Comparison of ENCODE assay signal across 24 mouse cellular contexts in genomic region chr2:41089093-41089492, GRCm38 (mm10).
A peak's percentile ranks its signal among the peaks of the same experiment; 100 is the strongest.
DNase-seq lines count a peak whose midpoint lies in the region; ATAC-seq and TF ChIP-seq lines count a peak whose summit lies in the region.
"Had no signal": no experiment of that assay in that cellular context is flagged by ENCODE, and none has a peak within 500 bp of the region (broad histone marks: within the 10 kb centered on the region; RNA-seq: fewer than 3 reads in every experiment).

No protein-coding gene starts in this region.

- H3K4me2 ChIP-seq in forebrain, embryonic 13.5 days: no peak overlapping the region
- H3K4me2 ChIP-seq in forebrain, embryonic 15.5 days (replicated peaks): no peak overlapping the region
- H3K4me2 ChIP-seq in forebrain, postnatal 0 days (ENCODE audit: low read depth): no peak overlapping the region
- H3K4me2 ChIP-seq: embryonic facial prominence, embryonic 13.5 days; embryonic facial prominence, embryonic 15.5 days had no signal

- H3K4me1 ChIP-seq in forebrain, embryonic 13.5 days: peaks cover 12% of the 10 kb centered on the region
- H3K4me1 ChIP-seq in forebrain, embryonic 10.5 days: peaks cover 23% of the 10 kb centered on the region
- H3K4me1 ChIP-seq in forebrain, embryonic 15.5 days: peaks cover 4% of the 10 kb centered on the region; the same call in 1 of the 2 replicates
- no peaks in the 10 kb centered on the region for H3K4me1 ChIP-seq in forebrain, postnatal 0 days (ENCODE audit: insufficient read depth)
- H3K4me1 ChIP-seq: embryonic facial prominence, embryonic 13.5 days; embryonic facial prominence, embryonic 15.5 days had no signal

- no peak overlapping the region for H3K4me3 ChIP-seq in forebrain, embryonic 13.5 days
- no peak overlapping the region for H3K4me3 ChIP-seq in forebrain, embryonic 10.5 days
- H3K4me3 ChIP-seq in forebrain, embryonic 15.5 days: no peak overlapping the region
- H3K4me3 ChIP-seq in forebrain, postnatal 0 days (ENCODE audit: low read depth, low read length): no peak overlapping the region
- H3K4me3 ChIP-seq: embryonic facial prominence, embryonic 13.5 days; embryonic facial prominence, embryonic 15.5 days; erythroblast, embryonic 14.5 days had no signal

- peak overlapping the region; percentile 44; the same call in 1 of the 2 replicates for H3K27ac ChIP-seq in forebrain, embryonic 13.5 days
- H3K27ac ChIP-seq in forebrain, embryonic 10.5 days: no peak overlapping the region
- peak overlapping the region; percentile 40 for H3K27ac ChIP-seq in forebrain, embryonic 15.5 days (replicated peaks)
- H3K27ac ChIP-seq in forebrain, postnatal 0 days (ENCODE audit: low read depth, low read length): no peak overlapping the region
- H3K27ac ChIP-seq: embryonic facial prominence, embryonic 13.5 days; embryonic facial prominence, embryonic 15.5 days had no signal

- no peaks in the 10 kb centered on the region for H3K9me3 ChIP-seq in forebrain, embryonic 13.5 days (replicated peaks)
- no peaks in the 10 kb centered on the region for H3K9me3 ChIP-seq in forebrain, embryonic 10.5 days
- H3K9me3 ChIP-seq in forebrain, embryonic 15.5 days: no peaks in the 10 kb centered on the region
- no peaks in the 10 kb centered on the region for H3K9me3 ChIP-seq in forebrain, postnatal 0 days (ENCODE audit: low read length)
- H3K9me3 ChIP-seq: embryonic facial prominence, embryonic 13.5 days; embryonic facial prominence, embryonic 15.5 days had no signal

- no peaks in the 10 kb centered on the region for H3K27me3 ChIP-seq in forebrain, embryonic 13.5 days
- no peaks in the 10 kb centered on the region for H3K27me3 ChIP-seq in forebrain, embryonic 10.5 days (ENCODE audit: poor library complexity, severe bottlenecking)
- no peaks in the 10 kb centered on the region for H3K27me3 ChIP-seq in forebrain, embryonic 15.5 days
- no peaks in the 10 kb centered on the region for H3K27me3 ChIP-seq in forebrain, postnatal 0 days (ENCODE audit: insufficient read depth, low read length)
- H3K27me3 ChIP-seq: CH12.LX; embryonic facial prominence, embryonic 13.5 days; embryonic facial prominence, embryonic 15.5 days; Patski had no signal

- no peak for TF ChIP-seq CTCF in forebrain, postnatal 0 days (IDR thresholded peaks at IDR 0.05; ENCODE audit: low read depth)
- no peak for TF ChIP-seq CTCF in brain, embryonic 14.5 days (IDR thresholded peaks at IDR 0.05; ENCODE audit: borderline replicate concordance, extremely low read depth, insufficient read depth, insufficient read length)

- H3K9ac ChIP-seq in forebrain, embryonic 13.5 days: no peak overlapping the region
- H3K9ac ChIP-seq in forebrain, embryonic 15.5 days (replicated peaks): no peak overlapping the region
- no peak overlapping the region for H3K9ac ChIP-seq in forebrain, postnatal 0 days
- H3K9ac ChIP-seq: embryonic facial prominence, embryonic 13.5 days; embryonic facial prominence, embryonic 15.5 days had no signal

- DNase-seq in forebrain, embryonic 10.5 days (ENCODE audit: extremely low spot score, low spot score): no peak
- DNase-seq in forebrain, postnatal 0 days: no peak
- peak; percentile 78 for DNase-seq in brain, embryonic 14.5 days (ENCODE audit: low read depth)
- DNase-seq: adrenal gland, adult 8-10 months; adrenal gland, postnatal 14 days; adrenal gland, postnatal 36 days; B cell, adult 2 months; cerebellum, adult 11 months; cerebellum, adult 18-20 months; cerebellum, adult 8-10 months; cerebellum, adult 9-11 months; cerebellum, postnatal 14 days; cerebellum, postnatal 36 days; embryo, embryonic 11 days had no signal

- no peaks in the 10 kb centered on the region for H3K36me3 ChIP-seq in forebrain, embryonic 13.5 days (ENCODE audit: poor library complexity, severe bottlenecking)
- H3K36me3 ChIP-seq in forebrain, embryonic 10.5 days (replicated peaks): no peaks in the 10 kb centered on the region
- H3K36me3 ChIP-seq in forebrain, embryonic 15.5 days: no peaks in the 10 kb centered on the region
- H3K36me3 ChIP-seq in forebrain, postnatal 0 days (ENCODE audit: insufficient read depth): no peaks in the 10 kb centered on the region
- H3K36me3 ChIP-seq: embryonic facial prominence, embryonic 13.5 days; embryonic facial prominence, embryonic 15.5 days; G1E had no signal

- ATAC-seq in forebrain, embryonic 13.5 days: peak; percentile 34; the same call in 1 of the 2 replicates
- ATAC-seq in forebrain, embryonic 15.5 days (replicated peaks): peak; percentile 59
- ATAC-seq in forebrain, postnatal 0 days: no peak
- ATAC-seq: activated CD4-positive, CD25-positive, alpha-beta regulatory T cell, adult 4 months; CD4-positive, CD25-positive, alpha-beta regulatory T cell, adult 4 months; Patski had no signal

- TF ChIP-seq POLR2A in brain, embryonic 14.5 days (IDR thresholded peaks at IDR 0.05; ENCODE audit: borderline replicate concordance, extremely low read depth, insufficient read depth, insufficient read length, poor library complexity, severe bottlenecking): no peak

Comparison
In these comparisons a context has a peak if more than half of its experiments do, and no peak if none do; other contexts are left out.
1. H3K27ac ChIP-seq: peak in forebrain, embryonic 13.5 days (single experiment) and forebrain, embryonic 15.5 days (single experiment); none in forebrain, embryonic 10.5 days (single experiment) and forebrain, postnatal 0 days (single experiment).